Mouse (Mus musculus) liver, adult 2 months (tissue): ENCODE measurements around the gene Psmb11. TPM values are rescaled to one million over a fixed set of nuclear protein-coding genes. Genes with fewer than 3 reads are reported as not detected.

Experiments
- DNase-seq: peaks from one replicate; pipeline ENCODE4 v3.0.0-alpha.2; 2011; ENCODE audit warnings: low read depth, low spot score; ENCODE audit errors: extremely low read depth
- H3K27ac ChIP-seq: fragments of 200-500 bp; replicated peaks from 2 replicates; pipeline ENCODE4 v1.5.1; 2012; ENCODE audit warnings: low read depth, mild to moderate bottlenecking, control low read depth, inconsistent platforms, low read length; ENCODE audit not compliant: insufficient read depth
- H3K27me3 ChIP-seq: fragments of 200-500 bp; 2 replicates; pipeline ENCODE4 v1.6.1; 2012; ENCODE audit warnings: mild to moderate bottlenecking, moderate library complexity, low read length, inconsistent platforms; ENCODE audit not compliant: control insufficient read depth, insufficient read depth
- H3K36me3 ChIP-seq: fragments of 200-500 bp; 2 replicates; pipeline ENCODE4 v1.6.1; 2012; ENCODE audit warnings: low read length, inconsistent platforms; ENCODE audit not compliant: control insufficient read depth, insufficient read depth
- H3K4me1 ChIP-seq: fragments of 200-500 bp; 2 replicates; pipeline ENCODE4 v1.6.1; 2011; ENCODE audit warnings: low read length; ENCODE audit not compliant: control insufficient read depth, insufficient read depth
- H3K4me3 ChIP-seq: fragments of 200-500 bp; 2 replicates; pipeline ENCODE4 v1.5.1; 2011; ENCODE audit warnings: low read depth, mild to moderate bottlenecking, control low read depth, low read length, moderate library complexity; ENCODE audit not compliant: insufficient read depth
- H3K79me2 ChIP-seq: fragments of 200-500 bp; 2 replicates; pipeline ENCODE4 v1.6.1; 2012; ENCODE audit warnings: inconsistent platforms, mild to moderate bottlenecking, low read length, moderate library complexity; ENCODE audit not compliant: control insufficient read depth, insufficient read depth
- H3K9ac ChIP-seq: fragments of 200-500 bp; 2 replicates; pipeline ENCODE4 v1.6.1; 2012; ENCODE audit warnings: low read depth, mild to moderate bottlenecking, control low read depth, inconsistent platforms, low read length
- CTCF ChIP-seq: fragments of 200-500 bp; IDR thresholded peaks from 2 replicates; pipeline ENCODE4 v1.5.1; 2011; ENCODE audit warnings: low read depth, low read length, control low read depth
- POLR2A ChIP-seq: fragments of 200-500 bp; IDR thresholded peaks from 2 replicates; pipeline ENCODE4 v1.6.1; 2011; ENCODE audit warnings: low read length, control low read depth; ENCODE audit not compliant: insufficient read depth; ENCODE audit errors: extremely low read depth
- WGBS: fragments of 180-500 bp; shearing (Covaris S2); methylation state at CpG from one replicate; pipeline ENCODE4 v1.1.7; 2018; 5-methylcytosine and 5-hydroxymethylcytosine counted together
- polyA plus RNA-seq: library from polyadenylated mRNA; depleted of rRNA; stranded (reverse); fragments of >200 nt; gene quantifications from 2 replicates; pipeline ENCODE4 v1.2.3, GENCODE M21; 2012
- total RNA-seq: library from RNA; depleted of rRNA; stranded (reverse); fragments of >200 nt; gene quantifications from 2 replicates; pipeline ENCODE4 v1.2.3, GENCODE M21; 2014

Psmb11 gene
- total and polyA plus RNA-seq, 2 experiments: not detected

GRCm38 (mm10) chr14:54576241-54577088 is 44.8 kb upstream of the Psmb11 start:
- Histone ChIP-seq H3K27me3 (no peaks in the 10 kb centered on the region), H3K79me2 (peaks cover 20% of the 10 kb centered on the region), H3K9ac (peak overlapping the region; percentile 83)

GRCm38 (mm10) chr14:54577089-54577982 is 43.9 kb upstream of the Psmb11 start, which contains the start of gene Ajuba:
Ajuba (minus strand) TSS chr14:54577558.
- peak; percentile 78 for DNase-seq
- H3K27ac ChIP-seq: peak within 1 kb of the TSS; percentile 87
- H3K36me3 ChIP-seq: no peaks in the 10 kb centered on the region
- peak within 1 kb of the TSS; percentile 83 for H3K9ac ChIP-seq
- under 1% methylated on average over 65 of the region's 66 CpGs for WGBS
- H3K79me2 ChIP-seq: peaks cover 20% of the 10 kb centered on the region
- H3K4me1 ChIP-seq: peaks cover 31% of the 10 kb centered on the region
- H3K27me3 ChIP-seq: no peaks in the 10 kb centered on the region
- TF ChIP-seq CTCF (no peak), POLR2A (peak; percentile 39; the same call in 1 of the 2 replicates)
- H3K4me3 ChIP-seq: peak within 1 kb of the TSS; percentile 81

More at GRCm38 (mm10) chr14:54576241-54577088, 44.8 kb upstream of the Psmb11 start:
- peaks cover 23% of the 10 kb centered on the region for H3K4me1 ChIP-seq
- TF ChIP-seq POLR2A (no peak), CTCF (no peak)
- 1% methylated on average over 84 of the region's 84 CpGs for WGBS
- H3K36me3 ChIP-seq: no peaks in the 10 kb centered on the region
- H3K27ac ChIP-seq: peak overlapping the region; percentile 57
- no peak for DNase-seq
- H3K4me3 ChIP-seq: peak overlapping the region; percentile 81

DNA sequence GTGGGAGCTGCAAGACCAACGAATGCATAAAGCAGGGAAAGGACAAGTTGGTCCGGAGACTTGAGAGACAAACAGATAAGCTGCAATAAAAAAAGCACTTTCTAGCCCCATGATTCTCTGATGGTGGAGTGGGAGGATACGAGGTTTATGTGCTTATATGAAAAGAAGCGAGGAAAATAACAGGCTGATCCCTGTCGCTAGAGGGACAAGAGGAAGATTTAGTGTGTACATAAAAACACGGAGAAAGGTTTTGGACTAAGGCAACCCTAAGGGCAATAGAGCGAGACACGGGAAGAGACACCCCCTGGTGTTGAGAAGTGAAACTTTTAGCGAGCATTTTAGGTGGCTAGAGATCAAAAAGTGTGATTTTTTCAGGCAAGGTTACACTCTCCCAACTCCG is 43.2 kb upstream of the Psmb11 start:
- no peaks in the 10 kb centered on the region for H3K27me3 ChIP-seq
- H3K79me2 ChIP-seq: peaks cover 20% of the 10 kb centered on the region
- peak; percentile 66 for DNase-seq
- under 1% methylated on average over 10 of the region's 10 CpGs for WGBS
- peaks cover 36% of the 10 kb centered on the region for H3K4me1 ChIP-seq
- TF ChIP-seq CTCF (peak; percentile 44), POLR2A (no peak)
- no peaks in the 10 kb centered on the region for H3K36me3 ChIP-seq
- H3K9ac ChIP-seq: peak overlapping the region; percentile 83
- H3K27ac ChIP-seq: peak overlapping the region; percentile 87
- peak overlapping the region; percentile 81 for H3K4me3 ChIP-seq

GRCm38 (mm10) chr14:54579638-54580037 is 41.6 kb upstream of the Psmb11 start:
- 59% methylated on average over 7 of the region's 7 CpGs for WGBS
- H3K36me3 ChIP-seq: no peaks in the 10 kb centered on the region
- H3K27ac ChIP-seq: peak overlapping the region; percentile 83
- no peaks in the 10 kb centered on the region for H3K27me3 ChIP-seq
- TF ChIP-seq POLR2A (no peak), CTCF (no peak)
- H3K9ac ChIP-seq: no peak overlapping the region
- DNase-seq: no peak
- H3K4me3 ChIP-seq: no peak overlapping the region
- peaks cover 36% of the 10 kb centered on the region for H3K4me1 ChIP-seq
- peaks cover 17% of the 10 kb centered on the region for H3K79me2 ChIP-seq

- WGBS: 29% methylated on average over 9 of the region's 9 CpGs
- peak; percentile 86 for DNase-seq
- H3K36me3 ChIP-seq: no peaks in the 10 kb centered on the region
- H3K9ac ChIP-seq: no peak overlapping the region
- H3K79me2 ChIP-seq: no peaks in the 10 kb centered on the region
- H3K4me1 ChIP-seq: peaks cover 30% of the 10 kb centered on the region
- H3K27me3 ChIP-seq: no peaks in the 10 kb centered on the region
- TF ChIP-seq CTCF (no peak), POLR2A (no peak)
- H3K4me3 ChIP-seq: no peak overlapping the region
- H3K27ac ChIP-seq: peak overlapping the region; percentile 62
Observed at GRCm38 (mm10) chr14:54582536-54582935, 38.7 kb upstream of the Psmb11 start.
